In genomic region chr16:23849720-23850119, GRCm38 (mm10) we compare ENCODE assay signal across 29 mouse cellular contexts. TPM values are rescaled to one million over a fixed set of nuclear protein-coding genes. Genes with fewer than 3 reads are reported as not detected.
"Had no signal": no experiment of that assay in that cellular context is flagged by ENCODE, and none has a peak within 500 bp of the region (broad histone marks: within the 10 kb centered on the region; RNA-seq: fewer than 3 reads in every experiment).

No protein-coding gene starts in this region.

- H3K9me3 ChIP-seq: heart, embryonic 10.5 days; heart, embryonic 12.5 days; intestine, embryonic 15.5 days; limb, embryonic 13.5 days; limb, embryonic 15.5 days had no signal

- H3K27me3 ChIP-seq: heart, embryonic 12.5 days; hindbrain, embryonic 13.5 days; intestine, embryonic 15.5 days; limb, embryonic 13.5 days; limb, embryonic 15.5 days had no signal

- H3K4me1 ChIP-seq: heart, embryonic 10.5 days; heart, embryonic 12.5 days; hindbrain, embryonic 13.5 days; intestine, embryonic 15.5 days; limb, embryonic 15.5 days had no signal

- H3K9ac ChIP-seq: heart, embryonic 12.5 days; hindbrain, embryonic 13.5 days; intestine, embryonic 15.5 days; limb, embryonic 13.5 days; limb, embryonic 15.5 days had no signal

- DNase-seq: gastrocnemius, adult 2 months; gastrocnemius, postnatal 10 days; gastrocnemius, postnatal 25 days; heart, adult 18-20 months; heart, postnatal 10 days; heart, postnatal 4 days; kidney, adult 18-20 months; kidney, adult 8-10 months; kidney, postnatal 10 days; kidney, postnatal 25 days; kidney, postnatal 4 days; left cerebral cortex, postnatal 4 days had no signal

- H3K4me3 ChIP-seq: gastrocnemius, adult 2 months; heart, embryonic 10.5 days; heart, embryonic 12.5 days; hindbrain, embryonic 13.5 days; intestine, embryonic 15.5 days; layer of hippocampus, adult 2 months; limb, embryonic 13.5 days; limb, embryonic 15.5 days had no signal

- ATAC-seq: forebrain, embryonic 16.5 days; hindbrain, embryonic 16.5 days; inflammation-experienced regulatory T-cells, adult 6 months; intestine, embryonic 15.5 days; intestine, postnatal 0 days had no signal

- H3K36me3 ChIP-seq: heart, embryonic 10.5 days; heart, embryonic 12.5 days; hindbrain, embryonic 13.5 days; intestine, embryonic 15.5 days; limb, embryonic 13.5 days; limb, embryonic 15.5 days had no signal

- H3K27ac ChIP-seq: gastrocnemius, adult 2 months; heart, embryonic 10.5 days; hindbrain, embryonic 13.5 days; intestine, embryonic 15.5 days; layer of hippocampus, adult 2 months; limb, embryonic 13.5 days; limb, embryonic 15.5 days had no signal

- H3K4me2 ChIP-seq: heart, embryonic 12.5 days; hindbrain, embryonic 13.5 days; intestine, embryonic 15.5 days; limb, embryonic 13.5 days; limb, embryonic 15.5 days had no signal

RNA-seq across cellular contexts. Expression of gene Sst, which starts 41.0 kb away (rescaled TPM):
- total RNA-seq: gastrocnemius, adult 2 months; gastrocnemius, postnatal 25 days; gastrocnemius, postnatal 4 days; granulocyte monocyte progenitor cell, adult 5-6 weeks; heart, adult 18-20 months; heart, adult 8-10 months; heart, postnatal 10 days; heart, postnatal 25 days; heart, postnatal 4 days had no signal
- polyA plus RNA-seq: heart, embryonic 14.5 days; heart, embryonic 16.5 days; inflammation-experienced regulatory T-cells, adult 6 months had no signal
